Mouse (Mus musculus) thymus, postnatal 0 days (tissue): Measurements from ENCODE around the gene Nqo2. TPM values are rescaled to one million over a fixed set of nuclear protein-coding genes. Genes with fewer than 3 reads are reported as not detected.
"Not testable (repeated sequence)": the region's sequence is repeated elsewhere in the genome, so short reads cannot be mapped to it uniquely, and the experiment has no call there.

ENCODE experiments used
- DNase-seq: peaks from one replicate; pipeline ENCODE4 v3.0.0-alpha.2; 2015; ENCODE audit warnings: low spot score
- polyA plus RNA-seq: library from polyadenylated mRNA; unstranded; fragments of >200 nt; fragmentation: Nextera tagmentation; extraction: Ambion mirVana; gene quantifications from 2 replicates; pipeline ENCODE4 v1.2.1, GENCODE M21; 2015

The Nqo2 gene
- polyA plus RNA-seq: 10.9 and 13.0 TPM in 2 replicates

- peak; percentile 51 for DNase-seq
Observed at GRCm38 (mm10) chr13:33964206-33965046, at the start of gene Nqo2. Gene Nqo2, plus strand, starts transcription at chr13:33964687.

- no peak for DNase-seq
Observed at GRCm38 (mm10) chr13:33921041-33921440, 43.4 kb upstream of the Nqo2 start.

- no peak for DNase-seq
Observed at GRCm38 (mm10) chr13:33921699-33922098, 42.8 kb upstream of the Nqo2 start.

- DNase-seq: no peak
Observed at GRCm38 (mm10) chr13:33930281-33930680, 34.2 kb upstream of the Nqo2 start.

- no peak for DNase-seq
Observed at GRCm38 (mm10) chr13:33930912-33931311, 33.6 kb upstream of the Nqo2 start.

GRCm38 (mm10) chr13:33934743-33935142, 29.7 kb upstream of the Nqo2 start:
- no peak for DNase-seq

- peak; percentile 14 for DNase-seq
Observed at GRCm38 (mm10) chr13:33935465-33936181, 28.9 kb upstream of the Nqo2 start.

- no peak for DNase-seq
Observed at GRCm38 (mm10) chr13:33937151-33937550, 27.3 kb upstream of the Nqo2 start.

GRCm38 (mm10) chr13:33937587-33937986, 26.9 kb upstream of the Nqo2 start:
- DNase-seq: not testable (repeated sequence)

GRCm38 (mm10) chr13:33941288-33941808, 23.1 kb upstream of the Nqo2 start:
- DNase-seq: no peak

- DNase-seq: no peak
Observed at GRCm38 (mm10) chr13:33942212-33942779, 22.2 kb upstream of the Nqo2 start.

GRCm38 (mm10) chr13:33951308-33952074, 13.0 kb upstream of the Nqo2 start:
- DNase-seq: no peak

GRCm38 (mm10) chr13:33952075-33952449, 12.4 kb upstream of the Nqo2 start:
- DNase-seq: no peak

- DNase-seq: no peak
Observed at GRCm38 (mm10) chr13:33952947-33953346, 11.5 kb upstream of the Nqo2 start.

GRCm38 (mm10) chr13:33956571-33957421, 7.7 kb upstream of the Nqo2 start:
- DNase-seq: peak; percentile 49

- DNase-seq: no peak
Observed at GRCm38 (mm10) chr13:33959771-33960170, 4.7 kb upstream of the Nqo2 start.

- peak; percentile 30 for DNase-seq
Observed at GRCm38 (mm10) chr13:33965056-33966024, 853 bp downstream of the Nqo2 start.

GRCm38 (mm10) chr13:33966025-33966412, 1.5 kb downstream of the Nqo2 start:
- DNase-seq: no peak

- no peak for DNase-seq
Observed at GRCm38 (mm10) chr13:33966574-33966973, 2.1 kb downstream of the Nqo2 start.
